Mouse (Mus musculus) limb, embryonic 11.5 days (tissue): ENCODE results near the gene Sell. TPM values are rescaled to one million over a fixed set of nuclear protein-coding genes. Genes with fewer than 3 reads are reported as not detected.

Source experiments
- ATAC-seq: fragments of 200-750 bp; cut with Nextera tagmentation; 2 replicates; pipeline ENCODE4 v1.8.0; 2017; ENCODE audit warnings: low read depth; ENCODE audit not compliant: insufficient number of reproducible peaks, low FRiP score, low TSS enrichment
- DNase-seq: peaks from one replicate; pipeline ENCODE4 v3.0.0-alpha.2; 2015; ENCODE audit warnings: low spot score
- H3K27ac ChIP-seq: fragments of 300-500 bp; sonication (generic); replicated peaks from 2 replicates; pipeline ENCODE4 v1.5.1; 2014; ENCODE audit warnings: low read depth, mild to moderate bottlenecking, low read length
- H3K27me3 ChIP-seq: fragments of 300-500 bp; sonication (generic); 2 replicates; pipeline ENCODE4 v1.6.1; 2014; ENCODE audit warnings: mild to moderate bottlenecking, low read length, mixed read lengths; ENCODE audit not compliant: control insufficient read depth, insufficient read depth
- H3K36me3 ChIP-seq: fragments of 300-500 bp; sonication (generic); 2 replicates; pipeline ENCODE4 v1.6.1; 2014; ENCODE audit warnings: mild to moderate bottlenecking, low read length, moderate library complexity, mixed read lengths; ENCODE audit not compliant: control insufficient read depth, insufficient read depth
- H3K4me1 ChIP-seq: fragments of 300-500 bp; sonication (generic); 2 replicates; pipeline ENCODE4 v1.6.1; 2014; ENCODE audit warnings: low read length, mixed read lengths; ENCODE audit not compliant: control insufficient read depth, insufficient read depth
- H3K4me2 ChIP-seq: fragments of 300-500 bp; sonication (generic); 2 replicates; pipeline ENCODE4 v1.6.1; 2014; ENCODE audit warnings: low read depth, mild to moderate bottlenecking, moderate library complexity; ENCODE audit not compliant: severe bottlenecking
- H3K4me3 ChIP-seq: fragments of 300-500 bp; sonication (generic); 2 replicates; pipeline ENCODE4 v1.5.1; 2014; ENCODE audit warnings: low read depth, low read length
- H3K9ac ChIP-seq: fragments of 300-500 bp; sonication (generic); 2 replicates; pipeline ENCODE4 v1.6.1; 2014; ENCODE audit warnings: mild to moderate bottlenecking, low read length
- H3K9me3 ChIP-seq: fragments of 300-500 bp; sonication (generic); 2 replicates; pipeline ENCODE4 v1.6.1; 2016; ENCODE audit warnings: low read length; ENCODE audit not compliant: control insufficient read depth
- WGBS: fragments of 180-500 bp; shearing (Covaris S2); extraction: QIAGEN DNeasy Blood & Tissue Kit; methylation state at CpG from one replicate; pipeline ENCODE4 v1.1.7; 2014; 5-methylcytosine and 5-hydroxymethylcytosine counted together
- polyA plus RNA-seq: library from polyadenylated mRNA; unstranded; fragments of >200 nt; fragmentation: Nextera tagmentation; extraction: Ambion mirVana; gene quantifications from 2 replicates; pipeline ENCODE4 v1.2.1, GENCODE M21; 2014

Gene Sell
- polyA plus RNA-seq, 1 experiment from 2014 or later: not detected

DNA sequence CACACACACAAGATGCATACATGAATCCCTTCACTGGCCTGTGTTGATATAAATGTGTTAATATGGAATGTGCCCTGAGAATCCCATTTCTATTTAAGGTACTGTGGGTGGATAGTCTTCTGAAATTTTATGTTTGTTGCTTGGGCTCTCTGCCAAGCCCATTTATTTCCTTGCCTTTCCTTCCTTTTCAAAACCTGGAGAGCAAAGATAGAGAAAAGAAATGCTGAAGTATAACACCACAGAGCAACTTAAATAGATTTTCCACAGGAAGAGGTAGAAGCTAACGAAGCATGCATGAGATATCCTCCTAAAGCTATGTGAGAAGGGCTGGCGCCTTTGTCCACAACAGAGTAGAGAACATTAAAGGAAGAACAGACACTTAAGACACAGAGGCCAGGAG lies 48.0 kb downstream of the Sell start:
- no peaks in the 10 kb centered on the region for H3K4me1 ChIP-seq
- H3K4me3 ChIP-seq: no peak overlapping the region
- H3K9ac ChIP-seq: no peak overlapping the region
- no peaks in the 10 kb centered on the region for H3K36me3 ChIP-seq
- ATAC-seq: no peak
- 91% methylated on average over 2 of the region's 2 CpGs for whole genome bisulfite sequencing
- no peak overlapping the region for H3K27ac ChIP-seq
- no peaks in the 10 kb centered on the region for H3K9me3 ChIP-seq
- no peak for DNase-seq
- H3K27me3 ChIP-seq: no peaks in the 10 kb centered on the region
- H3K4me2 ChIP-seq: no peak overlapping the region

DNA sequence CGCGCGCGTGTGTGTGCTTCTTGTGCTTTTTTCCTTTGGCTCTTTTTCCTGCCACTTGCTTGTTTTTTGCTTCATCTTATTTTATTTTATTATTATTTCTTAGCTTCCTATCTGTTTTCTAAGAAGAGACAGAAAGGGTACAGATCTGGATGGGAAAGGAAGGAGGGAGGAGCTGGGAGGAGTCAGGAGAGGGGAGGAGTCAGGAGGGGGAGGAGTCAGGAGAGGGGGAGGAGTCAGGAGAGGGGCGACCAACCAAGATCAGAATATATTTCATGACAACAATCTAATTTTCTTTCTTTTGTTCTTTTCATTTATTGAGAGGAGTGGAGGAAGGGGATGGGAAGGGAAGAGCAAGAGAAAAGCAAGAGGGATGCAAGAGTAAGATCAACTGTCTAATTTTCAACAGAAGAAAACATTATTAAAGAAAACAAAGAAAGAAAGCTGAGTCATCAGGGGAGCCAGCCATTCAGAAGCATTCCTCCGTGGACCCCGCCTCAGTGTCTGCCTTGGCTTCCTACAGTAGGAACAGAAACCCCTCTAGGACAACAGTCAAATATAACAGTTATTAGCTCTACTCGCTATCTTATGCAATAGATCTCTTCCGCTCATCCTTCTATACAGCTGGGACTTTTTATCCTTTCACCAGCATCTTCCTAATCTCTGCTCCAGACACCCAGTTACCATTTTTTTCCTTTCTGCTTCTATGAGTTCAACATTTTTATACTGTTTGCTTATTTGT lies 49.0 kb downstream of the Sell start:
- Histone ChIP-seq H3K36me3 (no peaks in the 10 kb centered on the region), H3K27ac (no peak overlapping the region), H3K4me3 (no peak overlapping the region), H3K4me1 (no peaks in the 10 kb centered on the region), H3K9me3 (no peaks in the 10 kb centered on the region), H3K4me2 (no peak overlapping the region), H3K27me3 (no peaks in the 10 kb centered on the region), H3K9ac (no peak overlapping the region)
- ATAC-seq (no peak), DNase-seq (no peak)
- WGBS: 94% methylated on average over 9 of the region's 9 CpGs

DNA sequence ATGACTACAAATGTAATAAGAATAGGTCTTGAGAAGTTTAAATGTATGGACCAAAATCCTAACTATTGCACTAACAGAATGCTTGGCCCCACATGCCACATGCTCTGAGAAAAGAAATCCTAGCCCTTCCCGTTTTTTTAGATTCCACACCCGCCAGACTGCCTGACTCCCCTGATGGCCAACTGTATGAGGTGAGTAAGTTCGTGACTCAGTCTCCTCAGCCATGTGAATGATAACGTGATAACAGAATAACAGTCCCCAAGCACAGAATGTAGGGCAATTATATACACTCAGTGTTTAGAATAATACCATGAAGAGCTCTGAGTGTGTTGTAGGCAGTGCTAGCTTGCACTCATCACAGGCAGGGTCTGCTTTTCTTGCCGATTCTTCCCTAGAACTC lies 52.5 kb downstream of the Sell start:
- 76% methylated on average over 5 of the region's 5 CpGs for WGBS
- no peaks in the 10 kb centered on the region for H3K27me3 ChIP-seq
- no peak overlapping the region for H3K27ac ChIP-seq
- no peaks in the 10 kb centered on the region for H3K4me1 ChIP-seq
- DNase-seq: no peak
- no peaks in the 10 kb centered on the region for H3K36me3 ChIP-seq
- no peak for ATAC-seq
- H3K4me3 ChIP-seq: no peak overlapping the region
- no peak overlapping the region for H3K4me2 ChIP-seq
- no peaks in the 10 kb centered on the region for H3K9me3 ChIP-seq
- no peak overlapping the region for H3K9ac ChIP-seq

DNA sequence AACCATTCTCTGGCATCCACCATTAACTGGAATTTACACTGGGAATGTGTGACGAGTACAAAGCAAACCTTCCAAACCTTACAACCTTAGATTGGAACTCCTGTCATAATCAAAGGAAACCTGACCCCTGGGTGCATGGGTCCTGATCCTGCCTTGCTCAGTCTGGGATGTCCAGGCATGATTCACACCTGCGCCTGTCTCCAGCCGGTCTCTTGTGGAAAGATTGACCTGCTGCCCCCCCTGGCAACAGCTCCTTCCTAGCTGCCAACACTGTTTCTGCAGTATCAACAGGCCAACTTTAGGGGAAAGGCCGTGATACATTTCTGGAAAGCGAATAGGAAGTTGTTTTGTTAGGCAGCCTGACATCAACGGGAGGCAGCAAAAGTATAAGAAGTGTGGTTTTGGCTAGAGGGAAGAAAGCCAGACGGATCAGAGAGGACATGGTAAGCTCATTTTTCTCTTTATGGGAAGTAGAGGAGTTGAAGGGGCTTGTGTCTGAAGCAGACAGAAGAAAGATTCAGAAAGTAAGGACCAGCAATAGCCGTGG lies 53.2 kb downstream of the Sell start, which contains the start of gene Selp:
Gene Selp, plus strand, starts transcription at position 318 of the 547 bp plus-strand sequence.
- no peak for ATAC-seq
- WGBS: 79% methylated on average over 8 of the region's 8 CpGs

DNA sequence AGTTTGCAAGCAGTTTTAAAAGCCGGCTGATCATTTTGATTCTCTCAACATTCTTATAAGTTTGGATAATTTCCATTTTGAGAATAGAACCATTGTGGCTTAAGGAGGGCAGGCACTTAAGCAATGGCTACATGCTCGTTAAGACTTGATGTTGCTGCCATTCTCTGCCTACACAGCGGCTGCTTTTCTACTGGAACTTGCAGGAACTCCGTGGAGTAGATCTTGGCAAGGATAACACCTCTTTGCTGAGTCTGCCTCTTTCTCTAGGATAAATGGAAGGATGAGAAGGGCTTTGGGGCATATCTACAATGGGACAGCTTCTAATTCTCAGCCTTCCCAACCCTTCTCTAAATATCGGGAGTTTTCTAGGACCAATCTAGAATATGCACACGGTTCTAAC lies 53.9 kb downstream of the Sell start:
- Histone ChIP-seq H3K9me3 (no peaks in the 10 kb centered on the region), H3K4me1 (no peaks in the 10 kb centered on the region), H3K4me3 (no peak overlapping the region), H3K27me3 (no peaks in the 10 kb centered on the region), H3K36me3 (no peaks in the 10 kb centered on the region), H3K9ac (no peak overlapping the region), H3K4me2 (no peak overlapping the region), H3K27ac (no peak overlapping the region)
- no peak for ATAC-seq
- WGBS: 81% methylated on average over 6 of the region's 6 CpGs
- no peak for DNase-seq

More for the DNA sequence above, 53.2 kb downstream of the Sell start, which contains the start of gene Selp:
- H3K4me3 ChIP-seq: no peak within 1 kb of the TSS
- H3K4me1 ChIP-seq: no peaks in the 10 kb centered on the region
- H3K36me3 ChIP-seq: no peaks in the 10 kb centered on the region
- no peak within 1 kb of the TSS for H3K4me2 ChIP-seq
- no peak for DNase-seq
- no peaks in the 10 kb centered on the region for H3K27me3 ChIP-seq
- no peaks in the 10 kb centered on the region for H3K9me3 ChIP-seq
- no peak within 1 kb of the TSS for H3K9ac ChIP-seq
- H3K27ac ChIP-seq: no peak within 1 kb of the TSS

DNA sequence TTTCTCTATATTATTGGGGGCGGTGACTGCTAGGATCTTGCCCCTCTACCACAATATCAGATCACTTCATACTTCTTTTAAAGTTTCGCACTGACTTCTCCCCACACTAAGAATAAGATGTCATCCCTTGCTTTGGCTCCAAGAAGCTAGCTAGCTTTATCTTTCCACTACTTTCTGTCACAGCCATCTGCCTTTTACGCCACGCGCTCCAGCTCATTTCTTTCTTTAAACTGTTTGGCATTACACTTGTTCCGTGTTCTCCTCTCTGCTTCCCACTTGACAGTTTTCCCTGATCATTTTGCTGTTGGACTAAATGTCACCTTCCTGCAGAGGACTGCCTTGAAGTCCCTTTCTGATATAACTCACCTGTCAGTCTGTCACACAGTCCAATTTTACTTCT lies 56.1 kb downstream of the Sell start:
- Histone ChIP-seq H3K27me3 (no peaks in the 10 kb centered on the region), H3K9me3 (no peaks in the 10 kb centered on the region), H3K9ac (no peak overlapping the region), H3K4me3 (no peak overlapping the region), H3K36me3 (no peaks in the 10 kb centered on the region), H3K4me1 (no peaks in the 10 kb centered on the region), H3K4me2 (no peak overlapping the region), H3K27ac (no peak overlapping the region)
- no peak for DNase-seq
- WGBS: 89% methylated on average over 6 of the region's 6 CpGs
- ATAC-seq: no peak

DNA sequence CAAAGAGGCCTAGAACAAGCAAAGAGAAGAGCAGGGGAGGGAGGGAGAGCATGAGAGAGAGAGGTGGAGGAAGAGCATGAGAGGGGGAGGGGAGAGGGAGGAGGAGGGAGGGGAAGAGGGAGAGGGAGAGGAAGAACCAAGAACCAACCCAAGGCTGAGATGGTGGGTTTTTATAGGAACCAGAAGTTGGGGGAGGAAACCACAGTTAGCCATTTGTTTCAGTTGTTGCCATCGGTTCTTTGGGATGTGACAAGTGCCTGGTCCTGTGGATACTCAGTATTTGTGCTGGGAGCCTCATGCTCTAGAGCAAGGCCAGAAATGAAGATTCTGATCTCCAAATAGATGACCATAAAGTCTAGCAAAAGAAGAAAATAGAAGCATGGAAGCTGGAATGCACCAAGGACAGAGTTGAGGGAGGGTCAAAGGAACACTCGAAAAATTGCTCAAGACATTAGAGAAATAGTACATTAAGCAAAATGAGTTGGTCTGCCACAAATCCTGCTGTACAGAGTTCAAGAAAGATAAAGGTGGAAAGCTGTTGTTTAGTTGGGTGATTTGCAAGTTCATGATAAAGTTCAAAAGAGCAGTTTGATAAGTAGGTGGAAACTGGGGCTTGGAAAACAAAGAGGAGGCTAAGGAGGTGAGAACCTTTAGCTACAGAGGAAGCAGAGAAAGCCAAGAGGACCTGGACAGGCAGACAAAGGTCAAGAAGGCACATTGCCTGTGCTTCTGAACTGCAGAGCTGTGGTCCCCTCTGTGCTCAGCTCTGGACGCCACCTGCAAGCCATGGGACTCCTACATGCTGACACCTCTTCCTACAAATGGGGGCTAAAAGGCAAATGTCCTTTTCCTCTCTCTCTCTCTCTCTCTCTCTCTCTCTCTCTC lies 58.4 kb downstream of the Sell start:
- H3K27me3 ChIP-seq: no peaks in the 10 kb centered on the region
- no peaks in the 10 kb centered on the region for H3K9me3 ChIP-seq
- H3K4me3 ChIP-seq: no peak overlapping the region
- WGBS: 67% methylated on average over 3 of the region's 3 CpGs
- ATAC-seq (no peak), DNase-seq (no peak)
- H3K4me1 ChIP-seq: no peaks in the 10 kb centered on the region
- H3K36me3 ChIP-seq: no peaks in the 10 kb centered on the region
- no peak overlapping the region for H3K27ac ChIP-seq
- H3K9ac ChIP-seq: no peak overlapping the region
- H3K4me2 ChIP-seq: no peak overlapping the region

DNA sequence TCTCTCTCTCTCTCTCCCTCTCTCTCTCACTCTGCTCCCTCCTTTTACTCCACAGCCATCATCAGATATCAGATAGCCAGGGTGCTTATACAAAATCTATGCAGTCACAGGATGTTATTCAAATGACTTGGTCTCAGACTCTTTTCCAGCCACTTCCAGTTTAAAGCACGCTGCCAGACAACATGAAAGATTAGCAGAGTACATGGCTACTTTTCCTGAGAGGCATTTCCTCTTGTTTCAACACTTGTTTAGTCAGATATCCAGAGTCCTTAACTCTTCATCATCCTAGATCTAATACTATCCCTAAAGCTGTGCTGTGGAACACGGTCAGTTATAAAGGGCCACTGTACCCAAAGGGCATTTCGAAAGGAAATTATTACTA lies 59.0 kb downstream of the Sell start:
- no peak for ATAC-seq
- Histone ChIP-seq H3K4me3 (no peak overlapping the region), H3K36me3 (no peaks in the 10 kb centered on the region), H3K9ac (no peak overlapping the region), H3K27me3 (no peaks in the 10 kb centered on the region), H3K4me2 (no peak overlapping the region), H3K27ac (no peak overlapping the region), H3K4me1 (no peaks in the 10 kb centered on the region), H3K9me3 (no peaks in the 10 kb centered on the region)
- DNase-seq: no peak
- 91% methylated on average over 3 of the region's 3 CpGs for WGBS
